Mouse (Mus musculus) heart, embryonic 11.5 days (tissue): ENCODE results near the gene Hist1h3g. TPM values are rescaled to one million over a fixed set of nuclear protein-coding genes. Genes with fewer than 3 reads are reported as not detected.
A peak's percentile ranks its signal among the peaks of the same experiment; 100 is the strongest.
"Not testable (repeated sequence)": the region's sequence is repeated elsewhere in the genome, so short reads cannot be mapped to it uniquely, and the experiment has no call there.

Experiments
- ATAC-seq: fragments of 200-750 bp; cut with Nextera tagmentation; replicated peaks from 2 replicates; pipeline ENCODE4 v1.8.0; 2017; ENCODE audit warnings: moderate library complexity; ENCODE audit not compliant: insufficient number of reproducible peaks, low FRiP score, low TSS enrichment
- H3K27ac ChIP-seq: fragments of 300-500 bp; sonication (generic); 2 replicates; pipeline ENCODE4 v1.5.1; 2014; ENCODE audit warnings: mild to moderate bottlenecking, low read depth, low read length
- H3K27me3 ChIP-seq: fragments of 300-500 bp; sonication (generic); 2 replicates; pipeline ENCODE4 v1.6.1; 2014; ENCODE audit warnings: mild to moderate bottlenecking, low read length, mixed read lengths; ENCODE audit not compliant: control insufficient read depth, insufficient read depth
- H3K36me3 ChIP-seq: fragments of 300-500 bp; sonication (generic); 2 replicates; pipeline ENCODE4 v1.6.1; 2014; ENCODE audit warnings: mild to moderate bottlenecking, low read length, moderate library complexity, mixed read lengths; ENCODE audit not compliant: control insufficient read depth, insufficient read depth
- H3K4me1 ChIP-seq: fragments of 300-500 bp; sonication (generic); 2 replicates; pipeline ENCODE4 v1.6.1; 2014; ENCODE audit warnings: low read length; ENCODE audit not compliant: control insufficient read depth, insufficient read depth
- H3K4me2 ChIP-seq: fragments of 300-500 bp; sonication (generic); 2 replicates; pipeline ENCODE4 v1.6.1; 2014; ENCODE audit warnings: mild to moderate bottlenecking, moderate library complexity
- H3K4me3 ChIP-seq: fragments of 300-500 bp; sonication (generic); 2 replicates; pipeline ENCODE4 v1.5.1; 2014; ENCODE audit warnings: low read depth, low read length
- H3K9ac ChIP-seq: fragments of 300-500 bp; sonication (generic); 2 replicates; pipeline ENCODE4 v1.6.1; 2014; ENCODE audit warnings: mild to moderate bottlenecking, low read depth, low read length, moderate library complexity
- H3K9me3 ChIP-seq: fragments of 300-500 bp; sonication (generic); replicated peaks from 2 replicates; pipeline ENCODE4 v1.6.1; 2016; ENCODE audit warnings: low read length; ENCODE audit not compliant: control insufficient read depth
- WGBS: fragments of 180-500 bp; shearing (Covaris S2); extraction: QIAGEN DNeasy Blood & Tissue Kit; methylation state at CpG from one replicate; pipeline ENCODE4 v1.1.7; 2014; ENCODE audit not compliant: insufficient replicate concordance; 5-methylcytosine and 5-hydroxymethylcytosine counted together
- polyA plus RNA-seq: library from polyadenylated mRNA; unstranded; fragments of >200 nt; fragmentation: Nextera tagmentation; extraction: Ambion mirVana; gene quantifications from 2 replicates; pipeline ENCODE4 v1.2.1, GENCODE M21; 2014

Gene Hist1h3g
- polyA plus RNA-seq, 1 experiment from 2014 or later, result 3.1 TPM

GRCm38 (mm10) chr13:23564482-23564881, 29.3 kb downstream of the Hist1h3g start:
- ATAC-seq, result no peak
- H3K36me3 ChIP-seq, result no peaks in the 10 kb centered on the region
- no peaks in the 10 kb centered on the region for H3K27me3 ChIP-seq
- H3K4me1 ChIP-seq, result no peaks in the 10 kb centered on the region
- no peak overlapping the region for H3K4me2 ChIP-seq
- no peak overlapping the region for H3K9ac ChIP-seq
- no peak overlapping the region for H3K27ac ChIP-seq
- WGBS, result 76% methylated on average over 2 of the region's 2 CpGs
- no peaks in the 10 kb centered on the region for H3K9me3 ChIP-seq
- H3K4me3 ChIP-seq, result no peak overlapping the region

GRCm38 (mm10) chr13:23570261-23571021, 35.2 kb downstream of the Hist1h3g start:
- H3K9me3 ChIP-seq, H3K27me3 ChIP-seq, H3K4me1 ChIP-seq, H3K36me3 ChIP-seq: not testable (repeated sequence)
- Histone ChIP-seq H3K4me2 (peak overlapping the region; percentile 75), H3K4me3 (peak overlapping the region; percentile 51), H3K9ac (peak overlapping the region; percentile 62), H3K27ac (peak overlapping the region; percentile 96)
- WGBS, result 4% methylated on average over 23 of the region's 41 CpGs
- ATAC-seq, result peak; percentile 5; the same call in 1 of the 2 replicates

GRCm38 (mm10) chr13:23571022-23571503, 35.8 kb downstream of the Hist1h3g start, which contains the start of the genes Hist1h2ae and Hist1h2bg:
TSS of gene Hist1h2ae (minus strand) at chr13:23571220.
TSS of gene Hist1h2bg (plus strand) at chr13:23571396.
- Histone ChIP-seq H3K9me3 (no peaks in the 10 kb centered on the region), H3K9ac (peak within 1 kb of the TSS; percentile 78), H3K27ac (peak within 1 kb of the TSS; percentile 96), H3K4me3 (peak within 1 kb of the TSS; percentile 51), H3K36me3 (no peaks in the 10 kb centered on the region), H3K27me3 (no peaks in the 10 kb centered on the region), H3K4me2 (peak within 1 kb of the TSS; percentile 75), H3K4me1 (peaks cover 5% of the 10 kb centered on the region; the same call in 1 of the 2 replicates)
- 0% methylated on average over 18 of the region's 18 CpGs for WGBS
- ATAC-seq, result peak; percentile 85

- WGBS, result 4% methylated on average over 10 of the region's 34 CpGs
- peak overlapping the region; percentile 51 for H3K4me3 ChIP-seq
- H3K9me3 ChIP-seq, H3K36me3 ChIP-seq, H3K4me1 ChIP-seq, H3K27me3 ChIP-seq, ATAC-seq: not testable (repeated sequence)
- H3K9ac ChIP-seq, result peak overlapping the region; percentile 78
- H3K27ac ChIP-seq, result peak overlapping the region; percentile 96
- H3K4me2 ChIP-seq, result peak overlapping the region; percentile 75
Measured at GRCm38 (mm10) chr13:23571504-23572217, 36.4 kb downstream of the Hist1h3g start.

GRCm38 (mm10) chr13:23572218-23573033, 37.2 kb downstream of the Hist1h3g start:
- Histone ChIP-seq H3K4me1 (peaks cover 10% of the 10 kb centered on the region), H3K4me2 (peak overlapping the region; percentile 75), H3K27me3 (no peaks in the 10 kb centered on the region), H3K9me3 (no peaks in the 10 kb centered on the region), H3K4me3 (peak overlapping the region; percentile 51), H3K36me3 (no peaks in the 10 kb centered on the region), H3K27ac (peak overlapping the region; percentile 96), H3K9ac (peak overlapping the region; percentile 78; the same call in 1 of the 2 replicates)
- WGBS, result 40% methylated on average over 2 of the region's 2 CpGs
- ATAC-seq, result no peak

GRCm38 (mm10) chr13:23573034-23573897, 38.0 kb downstream of the Hist1h3g start:
- H3K36me3 ChIP-seq, H3K9me3 ChIP-seq, H3K27me3 ChIP-seq, ATAC-seq: not testable (repeated sequence)
- WGBS, result 13% methylated on average over 17 of the region's 20 CpGs
- Histone ChIP-seq H3K4me1 (peaks cover 10% of the 10 kb centered on the region), H3K4me2 (peak overlapping the region; percentile 75), H3K27ac (peak overlapping the region; percentile 96), H3K9ac (peak overlapping the region; percentile 76), H3K4me3 (peak overlapping the region; percentile 51)

GRCm38 (mm10) chr13:23573898-23574524, 38.8 kb downstream of the Hist1h3g start, which contains the start of the genes Hist1h2bf and Hist1h2ad:
TSS of gene Hist1h2bf (minus strand) at chr13:23574196.
TSS of gene Hist1h2ad (plus strand) at chr13:23574381.
- H3K27me3 ChIP-seq, H3K36me3 ChIP-seq, H3K9me3 ChIP-seq: not testable (repeated sequence)
- peak within 1 kb of the TSS; percentile 76 for H3K9ac ChIP-seq
- H3K4me2 ChIP-seq, result peak within 1 kb of the TSS; percentile 75
- H3K4me1 ChIP-seq, result peaks cover 10% of the 10 kb centered on the region
- WGBS, result under 1% methylated on average over 30 of the region's 42 CpGs
- H3K4me3 ChIP-seq, result peak within 1 kb of the TSS; percentile 45
- H3K27ac ChIP-seq, result peak within 1 kb of the TSS; percentile 96
- peak; percentile 90 for ATAC-seq
